Mouse (Mus musculus) MEL (cell line): ENCODE data around the gene Nlk. TPM values are rescaled to one million over a fixed set of nuclear protein-coding genes. Genes with fewer than 3 reads are reported as not detected.

Experiments
- DNase-seq: peaks from one replicate; pipeline ENCODE4 v3.0.0; 2011; ENCODE audit warnings: low read depth, low spot score
- H3K27ac ChIP-seq: 2 replicates; pipeline ENCODE4 v1.5.1; 2012; ENCODE audit warnings: low read depth, mild to moderate bottlenecking, control low read depth, low read length, moderate library complexity; ENCODE audit not compliant: control insufficient read depth
- H3K27me3 ChIP-seq, 2 experiments: fragments of 150-350 bp in 1 of 2; sonication (generic) in 1 of 2; 2 replicates each; pipeline ENCODE4 v1.6.1; 2012; ENCODE audit warnings: low read length in 2 of 2, mild to moderate bottlenecking in 2 of 2, improper control_type of control experiment in 1 of 2, moderate library complexity in 1 of 2; ENCODE audit not compliant: insufficient read depth in 2 of 2, control insufficient read depth in 1 of 2
- H3K36me3 ChIP-seq, 2 experiments: 2 replicates each; pipeline ENCODE4 v1.6.1; 2012 to 2014; ENCODE audit warnings: low read length in 2 of 2, improper control_type of control experiment in 1 of 2, inconsistent platforms in 1 of 2, mild to moderate bottlenecking in 1 of 2; ENCODE audit not compliant: insufficient read depth in 2 of 2, control insufficient read depth in 1 of 2
- H3K4me1 ChIP-seq, 2 experiments: fragments of 150-350 bp in 1 of 2; sonication (generic) in 1 of 2; 2 replicates each; pipeline ENCODE4 v1.6.1; 2012; ENCODE audit warnings: low read length in 2 of 2, improper control_type of control experiment in 1 of 2, mild to moderate bottlenecking in 1 of 2; ENCODE audit not compliant: insufficient read depth in 2 of 2, control insufficient read depth in 1 of 2
- H3K4me3 ChIP-seq, 2 experiments: fragments of 150-350 bp in 1 of 2; sonication (generic) in 1 of 2; 2 replicates each; pipeline ENCODE4 v1.5.1; 2012; ENCODE audit warnings: low read depth in 2 of 2, low read length in 2 of 2, mild to moderate bottlenecking in 2 of 2, moderate library complexity in 2 of 2, control low read depth in 1 of 2, improper control_type of control experiment in 1 of 2; ENCODE audit not compliant: control insufficient read depth in 1 of 2, insufficient read depth in 1 of 2
- H3K79me2 ChIP-seq: 2 replicates; pipeline ENCODE4 v1.6.1; 2012; ENCODE audit warnings: mild to moderate bottlenecking, low read length, moderate library complexity; ENCODE audit not compliant: control insufficient read depth, poor library complexity, insufficient read depth
- H3K9ac ChIP-seq: 2 replicates; pipeline ENCODE4 v1.6.1; 2012; ENCODE audit warnings: low read depth, mild to moderate bottlenecking, control low read depth, low read length, moderate library complexity; ENCODE audit not compliant: control insufficient read depth, poor library complexity, severe bottlenecking
- H3K9me3 ChIP-seq: fragments of 150-350 bp; sonication (generic); replicated peaks from 2 replicates; pipeline ENCODE4 v1.6.1; 2012; ENCODE audit warnings: mild to moderate bottlenecking, low read length, improper control_type of control experiment, moderate library complexity; ENCODE audit not compliant: insufficient read depth
- BHLHE40 ChIP-seq: IDR thresholded peaks from 2 replicates; pipeline ENCODE4 v1.6.1; 2012; ENCODE audit warnings: low read depth, mild to moderate bottlenecking, inconsistent platforms, low read length, improper control_type of control experiment, borderline replicate concordance
- CHD1 ChIP-seq: IDR thresholded peaks from 2 replicates; pipeline ENCODE4 v1.6.1; 2012; ENCODE audit warnings: low read depth, mild to moderate bottlenecking, inconsistent platforms, low read length, improper control_type of control experiment
- CTCF ChIP-seq, 3 experiments: IDR thresholded peaks in 2 of 3; conservative IDR thresholded peaks in 1 of 3; 2 replicates each; pipeline ENCODE4 v1.5.1; 2011 to 2012; ENCODE audit warnings: low read length in 3 of 3, low read depth in 2 of 3, mild to moderate bottlenecking in 2 of 3, improper control_type of control experiment in 1 of 3, inconsistent platforms in 1 of 3, mixed read lengths in 1 of 3, moderate library complexity in 1 of 3; ENCODE audit not compliant: control insufficient read depth in 1 of 3, insufficient read depth in 1 of 3, poor library complexity in 1 of 3, severe bottlenecking in 1 of 3
- E2F4 ChIP-seq: IDR thresholded peaks from 2 replicates; pipeline ENCODE4 v1.6.1; 2011; ENCODE audit warnings: low read depth, low read length, improper control_type of control experiment, borderline replicate concordance
- ELF1 ChIP-seq: IDR thresholded peaks from 2 replicates; pipeline ENCODE4 v1.6.1; 2014; ENCODE audit warnings: low read depth, mild to moderate bottlenecking, inconsistent platforms, low read length, improper control_type of control experiment, moderate library complexity
- EP300 ChIP-seq, 2 experiments: IDR thresholded peaks; 2 replicates each; pipeline ENCODE4 v1.6.1; 2011; ENCODE audit warnings: improper control_type of control experiment in 2 of 2, low read length in 2 of 2, low read depth in 1 of 2, mild to moderate bottlenecking in 1 of 2
- ETS1 ChIP-seq: IDR thresholded peaks from 2 replicates; pipeline ENCODE4 v1.6.1; 2012; ENCODE audit warnings: low read depth, mild to moderate bottlenecking, inconsistent platforms, low read length, improper control_type of control experiment, moderate library complexity
- GATA1 ChIP-seq: IDR thresholded peaks from 2 replicates; pipeline ENCODE4 v1.6.1; 2011; ENCODE audit warnings: low read depth, low read length, improper control_type of control experiment
- HCFC1 ChIP-seq: IDR thresholded peaks from 2 replicates; pipeline ENCODE4 v1.6.1; 2012; ENCODE audit warnings: low read depth, mild to moderate bottlenecking, inconsistent platforms, low read length, improper control_type of control experiment, moderate library complexity
- MAFK ChIP-seq: IDR thresholded peaks from 2 replicates; pipeline ENCODE4 v1.6.1; 2011; ENCODE audit warnings: low read depth, mild to moderate bottlenecking, low read length, improper control_type of control experiment, borderline replicate concordance
- MAX ChIP-seq: IDR thresholded peaks from 2 replicates; pipeline ENCODE4 v1.6.1; 2011; ENCODE audit warnings: low read length, improper control_type of control experiment
- MAZ ChIP-seq: IDR thresholded peaks from 2 replicates; pipeline ENCODE4 v1.6.1; 2012; ENCODE audit warnings: low read depth, mild to moderate bottlenecking, inconsistent platforms, low read length, improper control_type of control experiment
- MXI1 ChIP-seq: IDR thresholded peaks from 2 replicates; pipeline ENCODE4 v1.6.1; 2011; ENCODE audit warnings: mild to moderate bottlenecking, low read depth, low read length, improper control_type of control experiment
- MYB ChIP-seq: IDR thresholded peaks from 2 replicates; pipeline ENCODE4 v1.6.1; 2011; ENCODE audit warnings: mild to moderate bottlenecking, low read depth, low read length, improper control_type of control experiment
- MYC ChIP-seq: IDR thresholded peaks from 2 replicates; pipeline ENCODE4 v1.6.1; 2011; ENCODE audit warnings: low read depth, mild to moderate bottlenecking, low read length, improper control_type of control experiment, moderate library complexity
- NELFE ChIP-seq: IDR thresholded peaks from 2 replicates; pipeline ENCODE4 v1.6.1; 2011; ENCODE audit warnings: low read depth, low read length, improper control_type of control experiment
- NRF1 ChIP-seq: IDR thresholded peaks from 2 replicates; pipeline ENCODE4 v1.6.1; 2014; ENCODE audit warnings: low read depth, mild to moderate bottlenecking, inconsistent platforms, low read length, improper control_type of control experiment, moderate library complexity; ENCODE audit not compliant: poor library complexity, insufficient read depth, severe bottlenecking
- POLR2A ChIP-seq, 2 experiments: IDR thresholded peaks; 2 replicates each; pipeline ENCODE4 v1.6.1; 2011 to 2012; ENCODE audit warnings: low read length in 2 of 2, mild to moderate bottlenecking in 2 of 2, control low read depth in 1 of 2, improper control_type of control experiment in 1 of 2, low read depth in 1 of 2, moderate library complexity in 1 of 2; ENCODE audit not compliant: control insufficient read depth in 1 of 2, insufficient read depth in 1 of 2, poor library complexity in 1 of 2
- POLR2AphosphoS2 ChIP-seq: IDR thresholded peaks from 2 replicates; pipeline ENCODE4 v1.6.1; 2011; ENCODE audit warnings: low read length, improper control_type of control experiment
- POLR2AphosphoS5 ChIP-seq: IDR thresholded peaks from 2 replicates; pipeline ENCODE4 v1.6.1; 2012; ENCODE audit warnings: low read depth, borderline replicate concordance, mild to moderate bottlenecking, inconsistent platforms, low read length, moderate library complexity, mixed read lengths
- RAD21 ChIP-seq: IDR thresholded peaks from 2 replicates; pipeline ENCODE4 v1.6.1; 2011; ENCODE audit warnings: mild to moderate bottlenecking, low read depth, low read length, improper control_type of control experiment
- RCOR1 ChIP-seq: IDR thresholded peaks from 2 replicates; pipeline ENCODE4 v1.6.1; 2012; ENCODE audit warnings: low read depth, mild to moderate bottlenecking, inconsistent platforms, low read length, improper control_type of control experiment
- SIN3A ChIP-seq: IDR thresholded peaks from 2 replicates; pipeline ENCODE4 v1.6.1; 2012; ENCODE audit warnings: low read length, improper control_type of control experiment, inconsistent platforms
- SMC3 ChIP-seq: IDR thresholded peaks from 2 replicates; pipeline ENCODE4 v1.6.1; 2011; ENCODE audit warnings: low read depth, low read length, improper control_type of control experiment
- TAL1 ChIP-seq: IDR thresholded peaks from 2 replicates; pipeline ENCODE4 v1.6.1; 2012; ENCODE audit warnings: mild to moderate bottlenecking, inconsistent platforms, low read length, moderate library complexity, mixed read lengths
- TBP ChIP-seq: IDR thresholded peaks from 2 replicates; pipeline ENCODE4 v1.8.0; 2011; ENCODE audit warnings: low read depth, low read length, improper control_type of control experiment
- TCF12 ChIP-seq: IDR thresholded peaks from 2 replicates; pipeline ENCODE4 v1.6.1; 2014; ENCODE audit warnings: low read depth, mild to moderate bottlenecking, inconsistent platforms, low read length, improper control_type of control experiment, moderate library complexity
- UBTF ChIP-seq: IDR thresholded peaks from 2 replicates; pipeline ENCODE4 v1.6.1; 2012; ENCODE audit warnings: low read depth, mild to moderate bottlenecking, inconsistent platforms, low read length, improper control_type of control experiment, moderate library complexity, borderline replicate concordance; ENCODE audit not compliant: insufficient read depth
- USF2 ChIP-seq, 2 experiments: IDR thresholded peaks; 2 replicates each; pipeline ENCODE4 v1.6.1; 2011 to 2012; ENCODE audit warnings: improper control_type of control experiment in 2 of 2, low read length in 2 of 2, borderline replicate concordance in 1 of 2, inconsistent platforms in 1 of 2, low read depth in 1 of 2, mild to moderate bottlenecking in 1 of 2; ENCODE audit not compliant: insufficient read depth in 1 of 2
- ZC3H11A ChIP-seq: IDR thresholded peaks from 2 replicates; pipeline ENCODE4 v1.6.1; 2012; ENCODE audit warnings: low read depth, mild to moderate bottlenecking, inconsistent platforms, low read length, improper control_type of control experiment
- ZMIZ1 ChIP-seq: IDR thresholded peaks from 2 replicates; pipeline ENCODE4 v1.6.1; 2012; ENCODE audit warnings: low read depth, mild to moderate bottlenecking, inconsistent platforms, low read length, improper control_type of control experiment, moderate library complexity
- ZNF384 ChIP-seq: IDR thresholded peaks from 2 replicates; pipeline ENCODE4 v1.6.1; 2012; ENCODE audit warnings: low read depth, mild to moderate bottlenecking, inconsistent platforms, low read length, improper control_type of control experiment
- polyA plus RNA-seq, 2 experiments: library from polyadenylated mRNA; stranded (reverse) in 1 of 2; unstranded in 1 of 2; fragments of >175 nt in 1 of 2; fragments of >200 nt in 1 of 2; gene quantifications; 2 replicates each; pipeline versions ENCODE4 v1.2.1 to v1.2.4; 2012; ENCODE audit warnings: low replicate concordance in 2 of 2, low read depth in 1 of 2; ENCODE audit not compliant: insufficient read length in 2 of 2, insufficient read depth in 1 of 2, missing spikeins in 1 of 2
- total RNA-seq: library from RNA; depleted of rRNA; stranded (reverse); fragments of 300-350 nt; gene quantifications from 2 replicates; pipeline ENCODE4 v1.2.3, GENCODE M21; 2012

The Nlk gene
- total and polyA plus RNA-seq, 3 experiments = 16.9 to 17.9 TPM; not detected in 1

- TF ChIP-seq MAZ = peak; percentile 81; the same call in 1 of the 2 replicates
- no peak for TF ChIP-seq UBTF
- TF ChIP-seq ELF1 = peak; percentile 69; the same call in 1 of the 2 replicates
- peak; percentile 78 for TF ChIP-seq BHLHE40
- TF ChIP-seq MYB = peak; percentile 98
- no peak; the same call in 1 of the 2 replicates for TF ChIP-seq ZMIZ1
- TF ChIP-seq RCOR1 = peak; percentile 100
- 0 out of 2 replicates have a peak, but pooled peaks have one; percentile 16 for TF ChIP-seq ZC3H11A
- TF ChIP-seq MYC = peak; percentile 74; the same call in 1 of the 2 replicates
- peak; percentile 94 for TF ChIP-seq SIN3A
Measured at GRCm38 (mm10) chr11:78595773-78596172, 101.4 kb downstream of the Nlk start (continued).

DNA sequence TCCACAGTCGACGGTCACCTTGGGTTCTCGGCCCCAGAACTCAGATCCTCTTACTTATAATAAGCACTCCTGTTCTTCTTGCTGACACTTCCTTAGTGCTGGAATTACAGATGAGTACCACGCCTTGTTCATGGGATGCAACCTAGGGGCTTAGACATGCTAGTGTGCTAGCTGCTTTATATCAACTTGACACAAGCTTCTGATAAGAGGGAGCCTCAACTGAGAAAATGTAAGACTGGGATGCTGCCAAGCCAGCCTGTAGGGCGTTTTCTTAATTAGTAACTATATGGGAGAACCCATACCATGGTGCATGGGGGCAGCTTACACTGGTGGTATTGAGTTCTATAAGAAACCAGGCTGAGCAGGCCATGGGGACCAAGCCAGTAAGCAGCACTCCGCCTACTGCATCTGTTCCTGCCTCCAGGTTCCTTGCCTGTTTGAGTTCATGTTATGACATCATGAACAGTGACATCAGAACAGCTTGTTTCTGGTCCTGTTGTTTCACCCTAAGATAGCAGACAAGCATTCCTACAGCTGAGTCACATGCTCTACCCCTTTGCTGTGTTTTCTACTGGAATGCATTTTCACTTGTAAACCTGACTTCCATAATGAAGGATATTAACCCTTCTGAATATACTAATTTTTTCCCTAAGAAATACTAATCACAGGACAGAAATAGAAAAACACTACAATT is 102.8 kb downstream of the Nlk start:
- Histone ChIP-seq H3K9me3 (no peaks in the 10 kb centered on the region), H3K27me3 (no peaks in the 10 kb centered on the region), H3K36me3 (peaks cover 0 to 42% of the 10 kb centered on the region in 2 experiments; a peak in 2 of 4 replicates), H3K4me3 (no peak overlapping the region), H3K9ac (no peak overlapping the region), H3K27ac (peak overlapping the region; percentile 82), H3K79me2 (no peaks in the 10 kb centered on the region), H3K4me1 (peaks cover 29 to 41% of the 10 kb centered on the region in 2 experiments)
- peak; percentile 84 for DNase-seq
- TF ChIP-seq MYB (no peak), NELFE (no peak), ZNF384 (no peak), CHD1 (no peak), SMC3 (no peak), POLR2AphosphoS2 (no peak), MAX (no peak; the same call in 1 of the 2 replicates), TCF12 (peak; percentile 82), CTCF (IDR thresholded peaks at IDR 0.05 in 2 of 3, conservative IDR thresholded peaks at IDR 0.05 in 1 of 3; ENCODE audit: control insufficient read depth in 1 of 3, insufficient read depth in 1 of 3, low read depth in 2 of 3, low read length in 3 of 3, poor library complexity in 1 of 3, severe bottlenecking in 1 of 3) (no peak), RCOR1 (peak; percentile 63; the same call in 1 of the 2 replicates), TAL1 (no peak), ETS1 (peak; percentile 56), MYC (no peak), POLR2A (IDR thresholded peaks at IDR 0.05; ENCODE audit: control insufficient read depth in 1 of 2, insufficient read depth in 1 of 2, low read depth in 1 of 2, low read length in 2 of 2, poor library complexity in 1 of 2) (no peak), USF2 (IDR thresholded peaks at IDR 0.05; ENCODE audit: borderline replicate concordance in 1 of 2, insufficient read depth in 1 of 2, low read depth in 1 of 2, low read length in 2 of 2) (no peak), RAD21 (no peak), E2F4 (no peak), MXI1 (peak; percentile 36; the same call in 1 of the 2 replicates), NRF1 (no peak), SIN3A (peak; percentile 58), POLR2AphosphoS5 (no peak), MAZ (0 out of 2 replicates have a peak, but pooled peaks have one; percentile 25), HCFC1 (0 out of 2 replicates have a peak, but pooled peaks have one; percentile 14), MAFK (no peak), GATA1 (peak; percentile 84), BHLHE40 (peak; percentile 29; the same call in 1 of the 2 replicates), EP300 (IDR thresholded peaks at IDR 0.05; ENCODE audit: low read depth in 1 of 2, low read length in 2 of 2) (peak; percentile 82 to 83), TBP (no peak), ZC3H11A (no peak)
